Mouse (Mus musculus) adrenal gland, postnatal 14 days (tissue): ENCODE data around the gene Nap1l5. TPM values are rescaled to one million over a fixed set of nuclear protein-coding genes. Genes with fewer than 3 reads are reported as not detected.
A peak's percentile ranks its signal among the peaks of the same experiment; 100 is the strongest.
"Not testable (repeated sequence)": the region's sequence is repeated elsewhere in the genome, so short reads cannot be mapped to it uniquely, and the experiment has no call there.

ENCODE experiments used
- DNase-seq: peaks from one replicate; pipeline ENCODE4 v3.0.0; 2021; ENCODE audit warnings: mixed read lengths
- total RNA-seq: library from RNA; stranded (reverse); gene quantifications from 2 replicates; pipeline ENCODE4 v1.2.3, GENCODE M21; 2021

Gene Nap1l5
- total RNA-seq, 1 experiment from 2014 or later, result 40.5 TPM

GRCm38 (mm10) chr6:58907336-58907735 is 460 bp upstream of the Nap1l5 start:
- DNase-seq, result no peak

GRCm38 (mm10) chr6:58904551-58904950 is 2.3 kb downstream of the Nap1l5 start:
- no peak for DNase-seq

- no peak for DNase-seq
These were observed 3.7 kb downstream of the Nap1l5 start for GRCm38 (mm10) chr6:58903171-58903570.

DNA sequence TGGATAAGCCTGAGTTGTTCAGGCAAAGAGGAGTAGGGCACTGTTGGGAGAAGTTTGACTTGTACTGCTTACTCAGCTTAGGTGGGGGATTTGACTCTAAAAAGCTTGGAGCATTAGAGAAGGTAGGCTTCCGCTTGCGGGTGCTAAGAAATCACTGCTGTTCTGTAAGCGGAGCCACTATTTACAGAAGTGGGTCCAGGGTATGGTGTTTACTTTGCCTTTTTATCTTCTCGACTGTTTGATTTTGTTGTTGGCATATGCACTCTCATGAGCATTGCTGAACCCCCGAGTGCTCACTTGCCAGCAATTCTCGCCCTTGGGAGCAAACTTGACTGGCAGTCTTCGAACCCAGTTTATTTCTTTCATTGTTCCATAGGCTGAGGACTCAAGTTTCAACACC is 6.3 kb downstream of the Nap1l5 start:
- no peak for DNase-seq

- no peak for DNase-seq
These were observed 7.8 kb downstream of the Nap1l5 start for GRCm38 (mm10) chr6:58899076-58899475.

DNA sequence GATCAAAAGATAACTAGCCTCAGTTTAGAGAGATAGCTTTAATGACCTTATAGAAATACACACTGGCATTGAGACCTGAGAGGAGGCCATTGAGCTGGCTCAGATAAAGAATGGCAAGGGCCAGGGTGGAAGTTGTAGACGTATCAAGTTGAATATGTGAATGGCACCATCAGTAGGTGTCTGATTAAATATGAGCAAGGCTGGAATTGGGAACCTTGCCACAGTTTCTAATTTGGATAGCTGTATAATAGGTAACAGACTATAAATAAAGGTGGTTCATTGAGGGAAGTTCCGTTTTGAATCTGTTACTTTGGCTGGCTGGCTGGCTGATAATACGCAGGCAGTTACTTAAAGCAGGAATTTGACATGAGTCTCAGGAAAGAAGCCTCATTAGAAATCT is 10.2 kb downstream of the Nap1l5 start:
- DNase-seq, result no peak

DNA sequence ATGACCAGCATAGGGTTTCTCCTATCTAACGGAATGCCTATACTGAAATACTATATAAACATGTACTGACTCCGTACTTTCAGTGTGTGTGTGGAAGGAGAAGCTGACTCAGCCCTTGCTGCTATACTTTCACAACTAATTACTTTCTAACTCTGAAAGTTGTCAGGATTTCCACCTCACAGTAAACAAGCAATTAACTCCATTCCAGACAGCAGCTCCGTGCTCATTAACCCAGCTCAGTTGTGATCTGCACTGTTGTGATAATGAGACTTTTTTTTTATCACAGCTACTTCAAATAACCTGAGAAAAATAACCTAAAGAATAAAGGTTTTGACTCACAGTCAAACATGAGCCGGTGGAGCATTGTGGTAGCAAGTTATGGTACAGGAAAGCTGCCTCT is 11.9 kb downstream of the Nap1l5 start:
- DNase-seq, result no peak

- DNase-seq, result no peak
These were observed 13.6 kb downstream of the Nap1l5 start for GRCm38 (mm10) chr6:58893307-58893706.

- DNase-seq, result no peak
These were observed 17.0 kb downstream of the Nap1l5 start for GRCm38 (mm10) chr6:58889917-58890316.

- no peak for DNase-seq
These were observed 24.6 kb downstream of the Nap1l5 start for GRCm38 (mm10) chr6:58882271-58882670.

GRCm38 (mm10) chr6:58881363-58881762 is 25.5 kb downstream of the Nap1l5 start:
- no peak for DNase-seq

GRCm38 (mm10) chr6:58880861-58881260 is 26.0 kb downstream of the Nap1l5 start:
- no peak for DNase-seq

DNA sequence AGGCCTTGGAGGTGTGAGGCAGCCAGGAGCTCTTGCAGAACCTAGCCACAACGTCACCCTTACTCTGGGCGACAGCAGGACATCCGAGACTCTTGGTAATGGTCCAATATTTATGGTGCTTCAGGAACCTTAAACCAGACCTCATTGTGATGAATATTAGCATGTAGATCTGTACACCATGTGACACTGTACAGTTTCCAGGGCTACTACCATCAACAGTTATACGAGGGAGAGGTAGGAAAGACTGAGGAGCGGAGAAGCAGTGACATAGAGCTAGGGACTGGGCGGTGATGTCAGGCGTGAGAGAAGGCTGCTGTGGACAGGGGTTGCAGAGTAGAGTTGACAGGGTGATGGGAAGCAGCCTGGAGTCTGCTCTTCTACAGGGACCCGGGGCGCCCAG is 26.9 kb downstream of the Nap1l5 start:
- no peak for DNase-seq

DNA sequence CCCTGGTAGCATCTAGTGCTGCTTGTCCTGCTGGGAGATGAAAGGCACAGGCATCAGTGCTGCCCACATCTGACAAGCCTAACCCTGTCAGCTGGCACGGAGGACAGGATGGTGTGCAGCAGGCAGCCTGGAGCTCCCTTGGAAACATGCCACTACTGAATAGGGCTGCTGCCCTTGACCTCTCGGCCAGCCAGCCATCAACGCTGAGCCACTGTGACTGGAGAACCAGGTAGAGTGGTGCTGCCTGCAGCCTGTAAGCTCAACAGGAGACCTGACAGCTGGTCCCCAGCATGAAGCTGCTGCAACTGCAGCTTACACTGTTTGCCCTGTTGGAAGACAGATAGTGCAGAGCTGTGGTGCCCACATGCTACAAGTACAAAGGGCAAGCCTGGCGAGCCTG is 27.3 kb downstream of the Nap1l5 start:
- DNase-seq, result peak; percentile 46

DNA sequence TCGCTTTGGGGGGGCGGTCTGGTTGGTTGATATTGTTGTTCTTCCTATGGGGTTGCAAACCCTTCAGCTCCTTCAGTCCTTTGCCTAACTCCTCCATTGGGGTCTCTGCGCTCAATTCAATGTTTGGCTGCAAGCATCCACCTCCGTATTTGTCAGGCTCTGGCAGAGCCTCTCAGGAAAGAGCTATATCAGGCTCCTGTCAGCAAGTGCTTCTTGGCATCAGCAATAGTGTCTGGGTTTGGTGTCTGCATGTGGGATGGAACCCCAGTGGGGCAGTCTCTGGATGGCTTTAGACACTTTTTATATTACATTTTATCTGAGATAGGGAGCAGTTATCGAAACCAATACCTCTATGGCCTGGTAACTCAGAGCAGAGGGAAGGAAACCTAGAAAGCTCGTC is 39.0 kb downstream of the Nap1l5 start:
- DNase-seq, result not testable (repeated sequence)

- DNase-seq, result no peak
These were observed 43.1 kb downstream of the Nap1l5 start for GRCm38 (mm10) chr6:58863631-58864235.

DNA sequence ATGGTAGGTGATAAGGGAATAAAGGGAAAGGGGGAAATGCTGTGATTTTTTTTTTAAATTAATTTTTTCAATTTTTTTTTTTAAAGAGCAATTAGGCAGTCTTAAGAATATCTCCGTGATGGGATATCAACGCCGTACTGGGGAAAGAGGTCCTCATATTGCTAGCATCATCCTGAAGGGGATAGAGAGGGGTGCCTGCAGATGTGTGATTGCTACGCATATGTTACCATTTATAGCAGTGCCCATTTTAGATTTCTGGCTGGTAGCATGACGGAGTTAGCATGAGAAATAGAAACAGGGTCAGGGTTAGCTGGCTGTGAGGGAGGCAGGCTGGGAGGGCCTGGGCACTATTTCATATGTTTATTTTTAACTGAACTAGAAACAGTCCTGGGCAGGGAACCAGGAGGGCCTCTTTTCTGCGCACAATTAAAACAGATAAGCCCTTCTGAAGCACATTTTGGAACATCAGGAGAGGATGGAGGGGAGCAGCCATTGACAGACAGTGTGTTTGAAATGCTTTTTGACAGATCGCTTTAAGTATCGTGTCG is 44.4 kb downstream of the Nap1l5 start:
- DNase-seq, result no peak

DNA sequence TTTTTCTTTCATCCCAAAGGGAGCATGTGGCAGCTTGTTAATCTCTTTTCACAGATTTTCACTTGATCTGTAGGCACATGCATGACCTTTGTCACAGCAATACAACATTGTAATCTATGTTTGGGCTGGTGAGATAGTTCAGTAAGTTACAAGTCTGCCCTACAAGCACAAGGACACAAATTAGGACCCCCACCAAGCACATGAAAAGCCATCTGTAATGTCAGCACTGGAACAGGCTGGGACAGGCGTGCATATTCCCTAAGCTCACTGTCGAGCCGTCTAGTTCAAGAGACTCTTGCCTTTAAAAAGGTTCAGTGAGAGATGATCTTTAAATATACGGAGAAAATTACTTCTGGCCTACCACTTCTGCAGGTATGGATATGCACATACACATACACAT is 47.4 kb downstream of the Nap1l5 start:
- DNase-seq, result no peak

GRCm38 (mm10) chr6:58856494-58856893 is 50.4 kb downstream of the Nap1l5 start:
- DNase-seq, result no peak

DNA sequence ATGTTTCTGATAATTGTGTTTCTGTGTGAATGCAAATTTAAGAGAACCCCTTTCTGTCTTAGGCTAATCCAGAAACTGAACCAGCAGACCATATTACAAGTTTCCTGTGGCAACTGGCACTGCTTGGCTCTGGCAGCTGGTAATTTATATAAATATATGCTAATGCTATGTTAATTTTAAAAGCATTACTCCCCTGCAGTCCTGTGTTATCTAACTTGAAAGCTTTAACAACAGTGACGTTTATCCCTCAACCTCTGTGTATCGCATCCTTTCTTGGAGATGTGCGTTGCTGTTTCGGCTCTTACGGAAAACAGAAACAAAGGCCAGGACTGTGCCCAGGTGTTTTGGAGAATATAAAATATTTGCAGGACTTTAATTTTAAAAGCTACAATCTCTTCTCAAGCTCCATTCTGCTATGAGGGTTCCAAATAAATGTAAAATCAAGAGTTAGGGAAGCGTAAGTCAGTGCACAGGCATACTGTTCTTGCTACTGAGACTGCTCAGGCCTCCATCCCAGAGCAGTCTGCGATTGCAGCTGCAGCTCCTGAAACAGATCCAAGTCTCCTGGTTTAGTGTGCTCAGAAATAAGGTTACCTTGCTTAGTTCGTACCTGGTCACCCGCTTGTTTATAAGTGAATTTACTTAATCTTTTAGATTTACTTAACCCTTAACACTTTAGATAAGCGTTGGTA is 51.1 kb downstream of the Nap1l5 start:
- no peak for DNase-seq
